Mouse (Mus musculus) mesoderm, embryonic 11.5 days (tissue): ENCODE results near the gene Pla2g15.

Source experiments
- DNase-seq: peaks from one replicate; pipeline ENCODE4 v3.0.0-alpha.2; 2012; ENCODE audit warnings: low read depth, low spot score

Gene Pla2g15

GRCm38 (mm10) chr8:106149801-106150652 is at the start of gene Pla2g15:
TSS of gene Pla2g15 (plus strand) at chr8:106150399.
- DNase-seq: peak; percentile 94

DNA sequence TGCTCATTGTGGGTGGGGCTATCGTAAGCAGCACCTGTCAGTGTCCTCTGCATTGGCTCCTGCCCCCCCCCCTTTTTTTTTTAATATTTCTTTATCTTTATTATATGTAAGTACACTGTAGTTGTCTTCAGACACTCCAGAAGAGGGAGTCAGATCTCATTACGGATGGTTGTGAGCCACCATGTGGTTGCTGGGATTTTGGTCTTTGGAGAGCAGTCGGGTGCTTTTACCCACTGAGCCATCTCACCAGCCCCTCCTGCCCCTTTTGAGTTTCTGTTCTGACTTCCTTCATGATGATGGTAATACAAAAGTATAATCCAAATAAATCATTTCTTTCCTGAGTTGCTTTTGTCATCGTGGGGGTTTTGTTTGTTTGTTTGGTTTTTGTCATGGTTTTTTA is 47.9 kb upstream of the Pla2g15 start:
- no peak for DNase-seq

- no peak for DNase-seq
Observed at GRCm38 (mm10) chr8:106103888-106104287, 46.3 kb upstream of the Pla2g15 start.

- no peak for DNase-seq
Observed at GRCm38 (mm10) chr8:106106193-106106592, 44.0 kb upstream of the Pla2g15 start.

GRCm38 (mm10) chr8:106108080-106108479 is 42.1 kb upstream of the Pla2g15 start:
- DNase-seq: no peak

- no peak for DNase-seq
Observed at GRCm38 (mm10) chr8:106108729-106109128, 41.5 kb upstream of the Pla2g15 start.

DNA sequence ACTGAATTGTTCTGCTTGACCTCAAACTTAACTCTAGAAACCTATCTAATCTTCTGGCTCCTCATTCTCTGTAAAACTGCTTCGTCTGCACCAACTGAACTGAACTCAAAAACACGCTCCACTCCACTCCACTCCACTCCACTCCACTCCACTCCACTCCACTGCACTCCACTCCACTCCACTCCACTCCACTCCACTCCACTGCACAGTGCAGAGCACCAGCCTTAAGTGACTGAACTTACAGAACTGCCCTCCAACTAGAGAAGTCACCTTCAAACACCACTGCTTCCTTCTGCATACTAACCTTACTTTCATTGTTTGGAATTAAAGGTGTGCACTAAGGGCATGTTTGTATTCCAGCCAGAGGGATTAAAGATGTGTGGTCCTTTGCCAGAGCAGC is 38.2 kb upstream of the Pla2g15 start:
- DNase-seq: no peak

DNA sequence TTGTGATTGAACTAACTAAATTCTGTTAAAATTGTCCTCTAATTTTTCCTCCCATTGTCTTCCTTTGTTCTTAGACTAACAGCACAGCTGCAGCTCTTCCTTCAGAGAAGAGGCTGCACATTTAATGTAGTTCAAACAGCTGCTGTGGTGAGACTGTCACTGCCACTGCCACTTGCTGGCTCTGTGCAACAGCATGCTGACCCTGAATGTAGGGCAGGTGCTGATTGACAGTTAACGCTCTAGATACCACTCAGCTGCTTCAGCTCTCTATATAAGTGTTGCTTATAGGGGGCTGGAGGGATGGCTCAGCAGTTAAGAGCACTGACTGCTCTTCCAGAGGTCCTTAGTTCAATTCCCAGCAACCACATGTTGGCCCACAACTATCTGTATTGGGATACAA is 37.7 kb upstream of the Pla2g15 start:
- DNase-seq: no peak

- peak; percentile 37 for DNase-seq
Observed at GRCm38 (mm10) chr8:106115897-106116296, 34.3 kb upstream of the Pla2g15 start.

GRCm38 (mm10) chr8:106123443-106123842 is 26.8 kb upstream of the Pla2g15 start:
- DNase-seq: no peak

DNA sequence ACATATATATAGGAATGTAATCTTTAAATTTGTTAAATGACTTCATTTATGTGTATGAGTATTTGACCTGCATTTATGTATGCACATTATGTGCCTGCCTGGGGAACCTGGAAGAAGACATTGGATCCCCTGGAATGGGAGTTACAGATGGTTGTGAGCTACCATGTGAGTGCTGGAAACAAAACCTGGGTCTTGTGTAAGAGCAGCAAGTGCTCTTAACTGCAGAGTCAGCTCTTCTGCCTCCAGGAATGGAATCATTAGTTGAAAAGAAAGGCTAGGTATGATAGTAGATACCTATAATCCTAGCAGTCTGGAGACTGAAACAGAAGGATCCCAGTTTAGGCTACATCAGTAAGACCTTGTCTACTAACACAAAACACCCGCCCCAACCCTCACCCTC is 24.1 kb upstream of the Pla2g15 start:
- no peak for DNase-seq

- no peak for DNase-seq
Observed at GRCm38 (mm10) chr8:106127054-106127453, 23.1 kb upstream of the Pla2g15 start.

- DNase-seq: no peak
Observed at GRCm38 (mm10) chr8:106127882-106128410, 22.3 kb upstream of the Pla2g15 start.

DNA sequence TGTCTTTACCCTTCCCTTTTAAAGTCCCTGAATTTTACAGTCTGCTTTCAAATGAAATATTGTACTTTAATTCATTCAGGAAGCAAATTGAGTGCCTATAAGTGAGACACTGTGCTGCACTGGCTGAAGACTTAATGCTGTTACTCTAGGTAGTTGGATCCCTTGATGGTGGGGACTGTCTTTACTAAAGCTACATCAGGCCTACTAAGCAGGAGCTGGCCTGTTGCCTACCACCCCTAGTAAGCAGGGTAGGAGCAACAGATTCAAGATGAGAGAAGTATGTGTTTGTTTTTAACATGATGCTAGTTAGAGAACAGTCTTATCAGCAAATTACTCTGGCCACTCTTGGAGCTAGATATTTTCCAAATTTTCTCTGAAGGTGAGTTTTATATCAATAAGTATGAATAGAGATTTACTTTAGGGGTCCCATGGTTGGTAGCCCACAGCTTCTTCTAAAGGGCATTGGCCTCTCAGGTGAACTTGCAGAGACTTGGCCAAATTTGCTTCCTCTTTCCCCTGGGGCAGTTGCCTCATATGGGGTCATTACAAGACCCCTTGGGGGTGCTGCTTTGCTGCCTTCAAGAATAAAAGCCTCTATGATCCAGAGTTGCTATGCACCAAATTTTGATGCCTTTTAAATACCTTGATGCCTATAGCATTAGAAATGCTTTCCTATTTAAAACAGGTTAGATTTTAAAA is 20.8 kb upstream of the Pla2g15 start:
- DNase-seq: no peak

DNA sequence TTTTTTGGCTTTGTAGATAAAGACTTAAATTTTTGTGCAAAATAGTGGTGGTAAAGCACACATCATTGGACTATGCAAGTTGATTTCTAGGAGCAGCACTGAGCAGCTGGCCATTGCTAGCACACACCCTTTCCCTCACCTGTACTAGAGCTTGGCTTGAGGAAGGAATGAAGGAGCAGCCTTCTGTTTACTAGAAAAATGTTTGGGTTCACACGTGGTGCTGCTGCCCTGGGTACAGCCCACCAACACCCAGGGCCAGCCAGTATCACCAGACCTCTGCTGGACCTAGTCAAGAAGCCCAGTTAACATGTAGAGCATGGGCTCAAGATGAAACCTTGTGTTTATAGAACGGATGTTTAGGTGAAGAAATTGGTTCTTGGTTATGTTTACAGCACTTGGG is 20.2 kb upstream of the Pla2g15 start:
- no peak for DNase-seq

- no peak for DNase-seq
Observed at GRCm38 (mm10) chr8:106130505-106130904, 19.7 kb upstream of the Pla2g15 start.

DNA sequence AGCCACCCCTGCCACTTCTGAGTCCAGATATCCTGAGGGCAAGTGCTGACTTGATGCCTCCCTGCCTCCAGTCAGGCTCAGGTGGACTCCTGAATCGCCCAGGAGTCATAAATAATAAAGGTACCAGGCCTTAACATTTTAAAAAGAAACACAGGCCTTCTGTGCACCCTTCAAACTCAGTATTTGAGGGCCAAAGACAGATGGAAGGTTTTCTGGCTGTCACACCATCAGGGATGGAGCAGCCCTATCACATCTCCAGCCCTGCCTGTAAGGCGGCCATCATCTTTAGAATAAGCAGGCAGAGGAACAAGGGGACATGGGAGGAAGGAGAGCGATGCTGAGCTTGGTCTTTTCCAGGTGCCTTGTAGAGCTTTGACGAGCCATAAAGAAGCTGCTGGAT is 19.2 kb upstream of the Pla2g15 start:
- no peak for DNase-seq

DNA sequence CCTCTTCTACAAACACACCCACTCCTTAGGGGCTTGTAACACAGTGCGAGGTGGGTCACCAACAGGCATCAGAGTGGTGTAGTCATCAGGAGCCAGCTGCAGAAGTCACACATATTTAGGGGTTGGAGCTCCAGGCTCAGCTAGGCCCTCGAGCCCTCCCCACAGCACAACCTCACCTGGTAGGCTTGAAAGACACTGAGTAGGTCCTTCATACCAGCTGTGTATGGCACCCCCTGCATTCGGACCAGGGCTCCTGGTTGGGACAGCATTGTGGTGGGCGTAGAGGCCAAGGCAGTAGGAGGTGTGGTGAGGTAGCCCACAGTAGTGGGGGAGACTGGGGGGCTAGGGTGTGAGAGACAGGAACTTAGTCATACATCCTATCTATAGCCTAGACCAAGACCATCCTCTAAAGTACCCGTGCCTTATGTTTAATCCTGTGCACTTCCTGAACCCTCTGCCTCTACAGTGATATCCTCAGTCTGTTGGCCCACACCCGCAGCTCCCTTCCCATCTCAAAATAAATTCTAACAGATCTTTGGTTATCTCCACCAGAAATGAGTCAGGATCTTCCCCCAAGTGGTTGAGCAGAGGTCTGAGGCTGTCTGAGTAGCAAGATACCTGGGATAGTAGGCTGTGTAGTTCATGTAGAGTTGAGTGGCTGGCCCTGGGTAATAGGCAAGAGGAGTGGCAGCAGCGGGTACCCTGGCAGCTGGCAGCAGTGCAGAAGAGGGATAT is 18.5 kb upstream of the Pla2g15 start:
- DNase-seq: no peak

DNA sequence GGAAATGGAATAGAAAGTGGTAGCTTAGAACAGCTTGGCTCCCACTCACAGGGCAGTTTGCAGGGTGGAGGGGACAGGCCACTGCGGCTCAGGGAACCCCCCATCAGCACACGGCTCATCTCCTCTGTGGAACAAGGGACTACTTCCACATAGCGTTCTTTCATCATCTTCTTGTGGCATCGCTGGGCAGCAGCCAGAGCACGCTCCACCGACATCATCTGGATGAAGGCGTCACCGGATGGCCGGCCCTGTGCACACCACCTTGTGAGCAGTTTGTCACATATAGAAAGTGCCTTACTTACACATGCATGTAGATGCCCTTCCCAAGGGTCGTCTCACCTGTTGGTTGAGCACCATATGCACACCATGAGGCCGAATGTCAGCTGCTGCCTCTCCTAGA is 17.8 kb upstream of the Pla2g15 start:
- no peak for DNase-seq

- no peak for DNase-seq
Observed at GRCm38 (mm10) chr8:106133526-106133925, 16.7 kb upstream of the Pla2g15 start.

DNA sequence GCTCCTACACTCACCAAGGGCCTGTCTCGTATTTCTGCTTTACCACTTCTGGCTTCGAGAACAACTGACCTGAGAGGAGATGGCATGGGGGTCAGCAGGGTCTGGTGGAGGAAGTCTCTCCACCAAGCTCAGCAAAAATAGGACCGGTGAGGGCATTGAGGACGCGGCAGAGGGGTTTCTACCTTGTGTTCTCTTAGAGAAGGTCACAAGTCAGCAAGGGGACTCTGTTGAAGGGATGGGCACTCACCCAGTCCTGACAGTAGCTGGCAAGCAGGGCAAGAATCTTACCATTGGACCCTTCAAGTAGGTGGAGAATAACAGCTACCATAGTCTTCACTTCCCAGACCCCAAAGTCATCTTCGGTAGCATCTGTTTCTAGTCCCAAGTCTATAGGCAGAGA is 16.3 kb upstream of the Pla2g15 start:
- no peak for DNase-seq
